10 mouse cellular contexts compared by ENCODE assay signal in the genomic region with DNA sequence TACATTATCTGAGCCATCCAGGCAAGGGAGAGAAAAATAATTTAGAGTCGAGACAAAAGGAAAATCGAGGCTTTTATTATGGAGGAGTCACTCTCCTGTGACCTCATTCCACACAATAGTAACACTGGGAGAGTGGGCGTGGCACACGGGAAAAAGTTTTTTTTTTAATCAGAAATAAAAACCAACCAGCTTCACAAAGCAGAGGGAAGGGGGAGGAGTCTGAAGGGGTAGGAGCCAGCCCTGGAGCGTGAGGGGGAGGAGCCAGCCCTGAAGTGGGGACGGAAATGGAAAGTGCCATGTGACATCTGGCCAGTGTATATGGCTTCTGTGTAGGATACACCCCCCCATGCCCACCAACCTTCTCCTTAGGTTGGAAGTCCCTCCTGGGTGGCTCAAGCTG. TPM values are rescaled to one million over a fixed set of nuclear protein-coding genes. Genes with fewer than 3 reads are reported as not detected.
DNase-seq lines count a peak whose midpoint lies in the region; ATAC-seq and TF ChIP-seq lines count a peak whose summit lies in the region.
"Had no signal": no experiment of that assay in that cellular context is flagged by ENCODE, and none has a peak within 500 bp of the region (broad histone marks: within the 10 kb centered on the region; RNA-seq: fewer than 3 reads in every experiment).

No protein-coding gene starts in this region.

- H3K9me3 ChIP-seq in forebrain, embryonic 10.5 days, result no peaks in the 10 kb centered on the region
- H3K9me3 ChIP-seq in forebrain, postnatal 0 days (ENCODE audit: low read length), result no peaks in the 10 kb centered on the region
- no peaks in the 10 kb centered on the region for H3K9me3 ChIP-seq in lung, embryonic 15.5 days
- H3K9me3 ChIP-seq: limb, embryonic 15.5 days had no signal

- no peaks in the 10 kb centered on the region for H3K36me3 ChIP-seq in forebrain, embryonic 10.5 days (replicated peaks)
- H3K36me3 ChIP-seq in forebrain, postnatal 0 days (ENCODE audit: insufficient read depth), result no peaks in the 10 kb centered on the region
- H3K36me3 ChIP-seq in lung, embryonic 15.5 days, result no peaks in the 10 kb centered on the region
- H3K36me3 ChIP-seq: limb, embryonic 15.5 days had no signal

- no peak for DNase-seq in forebrain, embryonic 10.5 days (ENCODE audit: extremely low spot score, low spot score)
- DNase-seq in forebrain, postnatal 0 days, result no peak
- DNase-seq in 416B (ENCODE audit: low read depth), result peak; percentile 89
- peak; percentile 55 for DNase-seq in embryo, embryonic 11 days
- DNase-seq in left cerebral cortex, adult 11 months (ENCODE audit: low spot score), result no peak
- no peak for DNase-seq in layer of hippocampus, adult 8-10 months (ENCODE audit: low spot score in 2 of 2)
- DNase-seq in gastrocnemius, postnatal 4 days (ENCODE audit: low spot score in 2 of 2), result no peak
- DNase-seq: cerebellum, adult 8-10 months had no signal

- peaks cover 39% of the 10 kb centered on the region for H3K4me1 ChIP-seq in forebrain, embryonic 10.5 days
- H3K4me1 ChIP-seq in forebrain, postnatal 0 days (ENCODE audit: insufficient read depth), result no peaks in the 10 kb centered on the region
- H3K4me1 ChIP-seq in lung, embryonic 15.5 days, result peaks cover 30% of the 10 kb centered on the region

- no peak overlapping the region for H3K4me2 ChIP-seq in forebrain, postnatal 0 days (ENCODE audit: low read depth)
- no peak overlapping the region for H3K4me2 ChIP-seq in lung, embryonic 15.5 days
- H3K4me2 ChIP-seq: limb, embryonic 15.5 days had no signal

- 42% methylated on average over 6 of the region's 6 CpGs for WGBS in forebrain, embryonic 10.5 days
- WGBS in forebrain, postnatal 0 days, result 23% methylated on average over 6 of the region's 6 CpGs
- WGBS in lung, embryonic 15.5 days, result 25% methylated on average over 6 of the region's 6 CpGs

- TF ChIP-seq CTCF in forebrain, postnatal 0 days (IDR thresholded peaks at IDR 0.05; ENCODE audit: low read depth), result no peak

- H3K27me3 ChIP-seq in forebrain, embryonic 10.5 days (ENCODE audit: poor library complexity, severe bottlenecking), result 0 out of 2 replicates have a peak, but pooled peaks cover 19% of the 10 kb centered on the region
- H3K27me3 ChIP-seq in forebrain, postnatal 0 days (ENCODE audit: insufficient read depth, low read length), result no peaks in the 10 kb centered on the region
- no peaks in the 10 kb centered on the region for H3K27me3 ChIP-seq in lung, embryonic 15.5 days
- H3K27me3 ChIP-seq: limb, embryonic 15.5 days had no signal

- H3K4me3 ChIP-seq in forebrain, embryonic 10.5 days, result no peak overlapping the region
- no peak overlapping the region for H3K4me3 ChIP-seq in forebrain, postnatal 0 days (ENCODE audit: low read depth, low read length)
- no peak overlapping the region for H3K4me3 ChIP-seq in lung, embryonic 15.5 days
- H3K4me3 ChIP-seq: limb, embryonic 15.5 days had no signal

- ATAC-seq in forebrain, postnatal 0 days, result no peak
- ATAC-seq in lung, embryonic 15.5 days (ENCODE audit: borderline replicate concordance, extremely low read depth, low FRiP score, low TSS enrichment), result peak; percentile 53; the same call in 1 of the 2 replicates

- no peak overlapping the region for H3K9ac ChIP-seq in forebrain, postnatal 0 days
- no peak overlapping the region for H3K9ac ChIP-seq in lung, embryonic 15.5 days
- H3K9ac ChIP-seq: limb, embryonic 15.5 days had no signal

- 0 out of 2 replicates have a peak overlapping the region, but pooled peaks have one; percentile 20 for H3K27ac ChIP-seq in forebrain, embryonic 10.5 days
- H3K27ac ChIP-seq in forebrain, postnatal 0 days (ENCODE audit: low read depth, low read length), result no peak overlapping the region
- H3K27ac ChIP-seq in lung, embryonic 15.5 days, result peak overlapping the region; percentile 65; the same call in 1 of the 2 replicates

RNA-seq across cellular contexts. Expression of gene Gadd45b, which starts 18.7 kb away (rescaled TPM):
- 5.9 and 6.3 TPM in 2 replicates for polyA plus RNA-seq in forebrain, embryonic 10.5 days (2016; fragmentation: Nextera tagmentation; extraction: Ambion mirVana)
- total RNA-seq in forebrain, postnatal 0 days (2014; rRNA removed), result 5.0 and 5.8 TPM in 2 replicates
- polyA plus RNA-seq in forebrain, postnatal 0 days (2015; fragmentation: Nextera tagmentation; extraction: Ambion mirVana), result 6.5 and 7.7 TPM in 2 replicates
- 42.7 and 42.9 TPM in 2 replicates for polyA plus RNA-seq in lung, embryonic 15.5 days (2015; fragmentation: Nextera tagmentation; extraction: Ambion mirVana)
- total RNA-seq in layer of hippocampus, adult 8-10 months (2022), result 10 to 100 TPM; 17.4 to 22.9 (median 20.2) TPM
- total RNA-seq in gastrocnemius, postnatal 4 days (2021), result 10 to 100 TPM; 13.5 to 16.3 TPM

RNA-seq across cellular contexts. Expression of gene Lmnb2, which starts 30.5 kb away (rescaled TPM):
- polyA plus RNA-seq in forebrain, embryonic 10.5 days (2016; fragmentation: Nextera tagmentation; extraction: Ambion mirVana), result 85.6 and 89.5 TPM in 2 replicates
- total RNA-seq in forebrain, postnatal 0 days (2014; rRNA removed), result 46.1 and 46.5 TPM in 2 replicates
- 22.1 and 24.5 TPM in 2 replicates for polyA plus RNA-seq in forebrain, postnatal 0 days (2015; fragmentation: Nextera tagmentation; extraction: Ambion mirVana)
- 55.8 and 60.4 TPM in 2 replicates for polyA plus RNA-seq in lung, embryonic 15.5 days (2015; fragmentation: Nextera tagmentation; extraction: Ambion mirVana)
- total RNA-seq in layer of hippocampus, adult 8-10 months (2022), result 10 to 100 TPM; 17.2 to 22.9 (median 19.9) TPM
- total RNA-seq in gastrocnemius, postnatal 4 days (2021), result 10 to 100 TPM; 46.8 to 50.5 TPM

RNA-seq across cellular contexts. Expression of gene Timm13, which starts 47.8 kb away (rescaled TPM):
- 395 and 401 TPM in 2 replicates for polyA plus RNA-seq in forebrain, embryonic 10.5 days (2016; fragmentation: Nextera tagmentation; extraction: Ambion mirVana)
- total RNA-seq in forebrain, postnatal 0 days (2014; rRNA removed), result 214 and 233 TPM in 2 replicates
- 381 and 448 TPM in 2 replicates for polyA plus RNA-seq in forebrain, postnatal 0 days (2015; fragmentation: Nextera tagmentation; extraction: Ambion mirVana)
- 305 and 307 TPM in 2 replicates for polyA plus RNA-seq in lung, embryonic 15.5 days (2015; fragmentation: Nextera tagmentation; extraction: Ambion mirVana)
- total RNA-seq in layer of hippocampus, adult 8-10 months (2022), result 100 to 1,000 TPM; 112 to 139 (median 124) TPM
- total RNA-seq in gastrocnemius, postnatal 4 days (2021), result 100 to 1,000 TPM; 120 to 134 TPM

Comparison
In these comparisons a context has a peak if more than half of its experiments do, and no peak if none do; other contexts are left out.
1. DNase-seq: peak in 416B (single experiment) and embryo, embryonic 11 days (single experiment); none in forebrain, embryonic 10.5 days (single experiment), forebrain, postnatal 0 days (single experiment), left cerebral cortex, adult 11 months (single experiment), layer of hippocampus, adult 8-10 months (0 of 2) and gastrocnemius, postnatal 4 days (0 of 2).